Mouse (Mus musculus) testis, adult 2 months (tissue): ENCODE measurements around the gene Fam20c. TPM values are rescaled to one million over a fixed set of nuclear protein-coding genes. Genes with fewer than 3 reads are reported as not detected.

Experiments
- H3K27ac ChIP-seq: fragments of 200-500 bp; 2 replicates; pipeline ENCODE4 v1.5.1; 2012; ENCODE audit warnings: low read depth, low read length; ENCODE audit not compliant: control insufficient read depth, insufficient read depth
- H3K27me3 ChIP-seq: fragments of 200-500 bp; 2 replicates; pipeline ENCODE4 v1.6.1; 2012; ENCODE audit warnings: mild to moderate bottlenecking, low read length, moderate library complexity; ENCODE audit not compliant: control insufficient read depth, insufficient read depth
- H3K36me3 ChIP-seq: fragments of 200-500 bp; 2 replicates; pipeline ENCODE4 v1.6.1; 2012; ENCODE audit warnings: mild to moderate bottlenecking, low read length; ENCODE audit not compliant: control insufficient read depth, insufficient read depth
- H3K4me1 ChIP-seq: fragments of 200-500 bp; 2 replicates; pipeline ENCODE4 v1.6.1; 2012; ENCODE audit warnings: low read length; ENCODE audit not compliant: control insufficient read depth, insufficient read depth
- H3K4me3 ChIP-seq: fragments of 200-500 bp; 2 replicates; pipeline ENCODE4 v1.5.1; 2012; ENCODE audit warnings: low read depth, mild to moderate bottlenecking, low read length, moderate library complexity, mixed read lengths; ENCODE audit not compliant: control insufficient read depth
- CTCF ChIP-seq: fragments of 200-500 bp; IDR thresholded peaks from 2 replicates; pipeline ENCODE4 v1.5.1; 2012; ENCODE audit warnings: low read depth, mild to moderate bottlenecking, inconsistent platforms, low read length, moderate library complexity; ENCODE audit not compliant: control insufficient read depth, insufficient read depth, insufficient replicate concordance
- POLR2A ChIP-seq: fragments of 200-500 bp; IDR thresholded peaks from 2 replicates; pipeline ENCODE4 v1.6.1; 2012; ENCODE audit warnings: low read depth, mild to moderate bottlenecking, inconsistent platforms, low read length, moderate library complexity; ENCODE audit not compliant: control insufficient read depth
- polyA plus RNA-seq: library from polyadenylated mRNA; depleted of rRNA; stranded (reverse); fragments of >200 nt; gene quantifications from 2 replicates; pipeline ENCODE4 v1.2.3, GENCODE M21; 2012; rRNA removed

Gene Fam20c
- polyA plus RNA-seq, result 1.4 and 1.6 TPM in 2 replicates

- Histone ChIP-seq H3K36me3 (no peaks in the 10 kb centered on the region), H3K4me1 (peaks cover 22% of the 10 kb centered on the region), H3K4me3 (peak within 1 kb of the TSS; percentile 81), H3K27ac (no peak within 1 kb of the TSS; the same call in 1 of the 2 replicates), H3K27me3 (no peaks in the 10 kb centered on the region; the same call in 1 of the 2 replicates)
- TF ChIP-seq CTCF (no peak), POLR2A (no peak)
Measured at GRCm38 (mm10) chr5:138754303-138755120, at the start of gene Fam20c. Gene Fam20c (plus strand): TSS chr5:138754514.

GRCm38 (mm10) chr5:138707367-138707766 is 46.9 kb upstream of the Fam20c start:
- no peak for TF ChIP-seq CTCF
- TF ChIP-seq POLR2A, result no peak
- Histone ChIP-seq H3K4me3 (no peak overlapping the region), H3K36me3 (no peaks in the 10 kb centered on the region), H3K27ac (no peak overlapping the region), H3K4me1 (no peaks in the 10 kb centered on the region), H3K27me3 (no peaks in the 10 kb centered on the region)

GRCm38 (mm10) chr5:138708591-138708990 is 45.7 kb upstream of the Fam20c start:
- TF ChIP-seq CTCF (no peak), POLR2A (no peak)
- H3K4me1 ChIP-seq, result no peaks in the 10 kb centered on the region
- no peaks in the 10 kb centered on the region for H3K36me3 ChIP-seq
- H3K4me3 ChIP-seq, result no peak overlapping the region
- H3K27me3 ChIP-seq, result no peaks in the 10 kb centered on the region
- H3K27ac ChIP-seq, result no peak overlapping the region

GRCm38 (mm10) chr5:138715561-138716095 is 38.7 kb upstream of the Fam20c start:
- TF ChIP-seq POLR2A (no peak), CTCF (no peak)
- no peaks in the 10 kb centered on the region for H3K36me3 ChIP-seq
- no peak overlapping the region for H3K4me3 ChIP-seq
- H3K4me1 ChIP-seq, result no peaks in the 10 kb centered on the region; the same call in 1 of the 2 replicates
- H3K27ac ChIP-seq, result no peak overlapping the region
- H3K27me3 ChIP-seq, result no peaks in the 10 kb centered on the region

GRCm38 (mm10) chr5:138720329-138721190 is 33.8 kb upstream of the Fam20c start:
- no peaks in the 10 kb centered on the region for H3K36me3 ChIP-seq
- TF ChIP-seq CTCF (no peak), POLR2A (no peak)
- no peaks in the 10 kb centered on the region; the same call in 1 of the 2 replicates for H3K4me1 ChIP-seq
- no peak overlapping the region for H3K4me3 ChIP-seq
- no peaks in the 10 kb centered on the region for H3K27me3 ChIP-seq
- no peak overlapping the region for H3K27ac ChIP-seq

- Histone ChIP-seq H3K4me3 (no peak overlapping the region), H3K27ac (no peak overlapping the region), H3K36me3 (no peaks in the 10 kb centered on the region), H3K4me1 (no peaks in the 10 kb centered on the region), H3K27me3 (no peaks in the 10 kb centered on the region)
- TF ChIP-seq CTCF, result no peak
- TF ChIP-seq POLR2A, result no peak
Measured at GRCm38 (mm10) chr5:138724417-138724816, 29.9 kb upstream of the Fam20c start.

- H3K27ac ChIP-seq, result no peak overlapping the region
- no peaks in the 10 kb centered on the region for H3K4me1 ChIP-seq
- H3K4me3 ChIP-seq, result no peak overlapping the region
- no peaks in the 10 kb centered on the region for H3K36me3 ChIP-seq
- TF ChIP-seq POLR2A, result no peak
- TF ChIP-seq CTCF, result no peak
- H3K27me3 ChIP-seq, result no peaks in the 10 kb centered on the region
Measured at GRCm38 (mm10) chr5:138725151-138725550, 29.2 kb upstream of the Fam20c start.
